Mouse (Mus musculus) kidney, adult 8-10 months (tissue): ENCODE measurements around the gene Gas7.

Experiments
- DNase-seq, 2 experiments: peaks; one replicate each; pipeline ENCODE4 v3.0.0; 2022

Gas7 gene

GRCm38 (mm10) chr11:67581549-67581948 is 126.3 kb downstream of the Gas7 start:
- no peak for DNase-seq

GRCm38 (mm10) chr11:67582570-67582969 is 127.3 kb downstream of the Gas7 start:
- no peak for DNase-seq

- DNase-seq, result no peak
Observed at GRCm38 (mm10) chr11:67585016-67585415, 129.8 kb downstream of the Gas7 start.

GRCm38 (mm10) chr11:67585629-67586028 is 130.4 kb downstream of the Gas7 start:
- no peak for DNase-seq

- DNase-seq, result no peak
Observed at GRCm38 (mm10) chr11:67586231-67586994, 131.2 kb downstream of the Gas7 start.

GRCm38 (mm10) chr11:67588196-67588827 is 133.1 kb downstream of the Gas7 start:
- DNase-seq, result no peak

- DNase-seq, result peak; percentile 15 to 24
Observed at GRCm38 (mm10) chr11:67588828-67589314, 133.6 kb downstream of the Gas7 start.

- no peak for DNase-seq
Observed at GRCm38 (mm10) chr11:67596233-67596632, 141.0 kb downstream of the Gas7 start.

- no peak for DNase-seq
Observed at GRCm38 (mm10) chr11:67596856-67597255, 141.6 kb downstream of the Gas7 start.

GRCm38 (mm10) chr11:67597388-67597787 is 142.2 kb downstream of the Gas7 start:
- no peak for DNase-seq

GRCm38 (mm10) chr11:67599141-67599540 is 143.9 kb downstream of the Gas7 start:
- DNase-seq, result no peak

GRCm38 (mm10) chr11:67600710-67601430 is 145.6 kb downstream of the Gas7 start:
- no peak for DNase-seq

- DNase-seq, result no peak
Observed at GRCm38 (mm10) chr11:67602711-67603369, 147.6 kb downstream of the Gas7 start.

- DNase-seq, result no peak
Observed at GRCm38 (mm10) chr11:67604481-67604880, 149.2 kb downstream of the Gas7 start.

GRCm38 (mm10) chr11:67608114-67608683 is 153.0 kb downstream of the Gas7 start:
- no peak for DNase-seq

- DNase-seq, result no peak
Observed at GRCm38 (mm10) chr11:67612158-67612839, 157.1 kb downstream of the Gas7 start.

- no peak for DNase-seq
Observed at GRCm38 (mm10) chr11:67616557-67617239, 161.5 kb downstream of the Gas7 start.

- DNase-seq, result no peak
Observed at GRCm38 (mm10) chr11:67622340-67622739, 167.1 kb downstream of the Gas7 start.

- no peak for DNase-seq
Observed at GRCm38 (mm10) chr11:67627179-67627578, 171.9 kb downstream of the Gas7 start.

GRCm38 (mm10) chr11:67628522-67628921 is 173.3 kb downstream of the Gas7 start:
- DNase-seq, result peak; percentile 58 to 62

- DNase-seq, result peak; percentile 14 to 17
Observed at GRCm38 (mm10) chr11:67632906-67633305, 177.7 kb downstream of the Gas7 start.
